Mouse (Mus musculus) heart, postnatal 0 days (tissue): ENCODE measurements around the gene Arl15.

Source experiments
- CTCF ChIP-seq: IDR thresholded peaks from 2 replicates; pipeline ENCODE4 v1.5.1; 2016; ENCODE audit warnings: antibody characterized with exemption, control low read depth, low read depth
- EP300 ChIP-seq: IDR thresholded peaks from 2 replicates; pipeline ENCODE4 v1.6.1; 2016; ENCODE audit warnings: antibody characterized with exemption, low read depth

DNA sequence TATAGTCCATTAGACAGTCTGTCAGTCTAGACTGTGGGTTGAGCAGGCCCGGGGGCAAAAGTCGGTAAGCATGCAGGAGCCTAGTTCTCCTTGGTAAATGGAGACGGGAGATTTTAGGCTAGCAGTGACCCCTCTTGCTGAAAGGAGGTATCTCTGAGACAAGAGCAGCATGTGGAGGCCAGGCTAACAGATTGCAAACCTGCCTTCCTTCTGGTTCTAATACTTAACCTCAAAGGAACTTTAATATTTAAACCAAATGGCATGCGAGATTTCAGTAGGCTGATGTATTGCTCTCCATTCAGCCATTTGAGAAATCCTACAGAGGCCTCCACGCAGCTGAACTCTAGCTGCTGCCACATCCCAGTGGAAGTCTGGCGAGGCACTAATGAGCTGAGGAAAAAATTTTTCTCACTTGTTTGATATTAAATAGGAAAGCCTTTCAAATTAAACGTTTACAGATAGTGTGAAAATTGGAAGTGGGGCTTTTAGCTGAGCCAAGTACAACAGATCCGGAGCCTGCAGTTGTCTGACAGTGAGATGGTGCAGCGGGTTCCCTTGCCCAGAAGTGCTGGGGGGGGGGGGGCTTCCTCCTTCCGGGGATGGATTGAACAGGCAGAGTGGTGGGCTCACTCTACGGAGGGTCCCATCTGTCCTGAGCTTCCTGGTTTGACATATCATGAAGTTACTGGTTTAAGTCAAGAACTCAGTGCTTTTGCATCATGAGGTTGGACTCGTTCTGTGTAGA lies 372.3 kb downstream of the Arl15 start:
- no peak for TF ChIP-seq EP300
- TF ChIP-seq CTCF, result no peak
